Mouse (Mus musculus) intestine, embryonic 15.5 days (tissue): Measurements from ENCODE around the gene Prnp. TPM values are rescaled to one million over a fixed set of nuclear protein-coding genes. Genes with fewer than 3 reads are reported as not detected.

Source experiments
- ATAC-seq: fragments of 200-750 bp; cut with Nextera tagmentation; 2 replicates; pipeline ENCODE4 v1.8.0; 2017; ENCODE audit warnings: moderate TSS enrichment, moderate library complexity
- H3K27ac ChIP-seq: fragments of 300-500 bp; sonication (generic); 2 replicates; pipeline ENCODE4 v1.5.1; 2015; ENCODE audit warnings: mild to moderate bottlenecking, inconsistent platforms
- H3K27me3 ChIP-seq: fragments of 300-500 bp; sonication (generic); replicated peaks from 2 replicates; pipeline ENCODE4 v1.6.1; 2015; ENCODE audit warnings: inconsistent platforms
- H3K36me3 ChIP-seq: fragments of 300-500 bp; sonication (generic); 2 replicates; pipeline ENCODE4 v1.6.1; 2015; ENCODE audit warnings: inconsistent platforms
- H3K4me1 ChIP-seq: fragments of 300-500 bp; sonication (generic); replicated peaks from 2 replicates; pipeline ENCODE4 v1.6.1; 2015; ENCODE audit warnings: inconsistent platforms
- H3K4me2 ChIP-seq: fragments of 300-500 bp; sonication (generic); replicated peaks from 2 replicates; pipeline ENCODE4 v1.6.1; 2015; ENCODE audit warnings: mild to moderate bottlenecking, inconsistent platforms
- H3K4me3 ChIP-seq: fragments of 300-500 bp; sonication (generic); replicated peaks from 2 replicates; pipeline ENCODE4 v1.5.1; 2015; ENCODE audit warnings: inconsistent platforms
- H3K9ac ChIP-seq: fragments of 300-500 bp; sonication (generic); 2 replicates; pipeline ENCODE4 v1.6.1; 2015; ENCODE audit warnings: inconsistent platforms
- H3K9me3 ChIP-seq: fragments of 300-500 bp; sonication (generic); 2 replicates; pipeline ENCODE4 v1.6.1; 2016; ENCODE audit warnings: inconsistent platforms
- WGBS: fragments of 180-500 bp; shearing (Covaris S2); methylation state at CpG from one replicate; pipeline ENCODE4 v1.1.7; 2015; 5-methylcytosine and 5-hydroxymethylcytosine counted together
- polyA plus RNA-seq: library from polyadenylated mRNA; unstranded; fragments of >200 nt; fragmentation: Nextera tagmentation; extraction: Ambion mirVana; gene quantifications from 2 replicates; pipeline ENCODE4 v1.2.1, GENCODE M21; 2015

The Prnp gene
- polyA plus RNA-seq = 59.1 and 62.3 TPM in 2 replicates

- Histone ChIP-seq H3K4me1 (0 out of 2 replicates have a peak, but pooled peaks cover 6% of the 10 kb centered on the region), H3K4me3 (peak within 1 kb of the TSS; percentile 71), H3K36me3 (no peaks in the 10 kb centered on the region), H3K9ac (peak within 1 kb of the TSS; percentile 75), H3K4me2 (peak within 1 kb of the TSS; percentile 87), H3K27me3 (no peaks in the 10 kb centered on the region), H3K27ac (peak within 1 kb of the TSS; percentile 75), H3K9me3 (no peaks in the 10 kb centered on the region)
- WGBS = 4% methylated on average over 52 of the region's 52 CpGs
- ATAC-seq = peak; percentile 97
Measured at GRCm38 (mm10) chr2:131909683-131910572, at the start of gene Prnp, which contains the start of gene Prn. TSS of gene Prnp (plus strand) at chr2:131909928. TSS of gene Prn (plus strand) at chr2:131909957.

- no peaks in the 10 kb centered on the region for H3K4me1 ChIP-seq
- no peaks in the 10 kb centered on the region for H3K27me3 ChIP-seq
- no peaks in the 10 kb centered on the region for H3K36me3 ChIP-seq
- H3K9ac ChIP-seq = no peak overlapping the region
- H3K9me3 ChIP-seq = no peaks in the 10 kb centered on the region
- WGBS = 61% methylated on average over 3 of the region's 3 CpGs
- H3K27ac ChIP-seq = no peak overlapping the region
- ATAC-seq = no peak
- no peak overlapping the region for H3K4me2 ChIP-seq
- no peak overlapping the region for H3K4me3 ChIP-seq
Measured at GRCm38 (mm10) chr2:131862617-131863275, 47.0 kb upstream of the Prnp start.

- no peak for ATAC-seq
- Histone ChIP-seq H3K9me3 (no peaks in the 10 kb centered on the region), H3K4me2 (no peak overlapping the region), H3K27ac (no peak overlapping the region), H3K4me3 (no peak overlapping the region), H3K4me1 (no peaks in the 10 kb centered on the region), H3K27me3 (no peaks in the 10 kb centered on the region), H3K9ac (no peak overlapping the region), H3K36me3 (no peaks in the 10 kb centered on the region)
- 66% methylated on average over 3 of the region's 3 CpGs for WGBS
Measured at GRCm38 (mm10) chr2:131863472-131863871, 46.3 kb upstream of the Prnp start.

- no peak overlapping the region for H3K4me2 ChIP-seq
- H3K9ac ChIP-seq = no peak overlapping the region
- no peak overlapping the region for H3K4me3 ChIP-seq
- H3K4me1 ChIP-seq = no peaks in the 10 kb centered on the region
- H3K27me3 ChIP-seq = no peaks in the 10 kb centered on the region
- ATAC-seq = no peak
- H3K36me3 ChIP-seq = no peaks in the 10 kb centered on the region
- WGBS = 84% methylated on average over 2 of the region's 2 CpGs
- no peak overlapping the region for H3K27ac ChIP-seq
- no peaks in the 10 kb centered on the region for H3K9me3 ChIP-seq
Measured at GRCm38 (mm10) chr2:131864262-131864796, 45.4 kb upstream of the Prnp start.

- Histone ChIP-seq H3K9me3 (no peaks in the 10 kb centered on the region), H3K9ac (no peak overlapping the region), H3K27ac (no peak overlapping the region), H3K27me3 (no peaks in the 10 kb centered on the region), H3K36me3 (no peaks in the 10 kb centered on the region), H3K4me2 (no peak overlapping the region), H3K4me3 (no peak overlapping the region), H3K4me1 (no peaks in the 10 kb centered on the region)
- ATAC-seq = no peak
Measured at GRCm38 (mm10) chr2:131866676-131867075, 43.1 kb upstream of the Prnp start.

GRCm38 (mm10) chr2:131868983-131869382, 40.7 kb upstream of the Prnp start:
- H3K27ac ChIP-seq = no peak overlapping the region
- no peak overlapping the region for H3K4me2 ChIP-seq
- H3K36me3 ChIP-seq = no peaks in the 10 kb centered on the region
- H3K9me3 ChIP-seq = no peaks in the 10 kb centered on the region
- no peak overlapping the region for H3K4me3 ChIP-seq
- 76% methylated on average over 5 of the region's 5 CpGs for WGBS
- H3K27me3 ChIP-seq = no peaks in the 10 kb centered on the region
- H3K9ac ChIP-seq = no peak overlapping the region
- no peak for ATAC-seq
- no peaks in the 10 kb centered on the region for H3K4me1 ChIP-seq

GRCm38 (mm10) chr2:131873376-131873775, 36.4 kb upstream of the Prnp start:
- Histone ChIP-seq H3K27ac (no peak overlapping the region), H3K36me3 (no peaks in the 10 kb centered on the region), H3K4me3 (no peak overlapping the region), H3K4me2 (no peak overlapping the region), H3K4me1 (no peaks in the 10 kb centered on the region), H3K9me3 (no peaks in the 10 kb centered on the region), H3K27me3 (no peaks in the 10 kb centered on the region), H3K9ac (no peak overlapping the region)
- no peak for ATAC-seq
- whole genome bisulfite sequencing = 43% methylated on average over 1 of the region's 1 CpGs

- Histone ChIP-seq H3K4me3 (no peak overlapping the region), H3K27ac (no peak overlapping the region), H3K9me3 (no peaks in the 10 kb centered on the region), H3K4me1 (no peaks in the 10 kb centered on the region), H3K27me3 (no peaks in the 10 kb centered on the region), H3K4me2 (no peak overlapping the region), H3K9ac (no peak overlapping the region), H3K36me3 (no peaks in the 10 kb centered on the region)
- ATAC-seq = no peak
- WGBS = 88% methylated on average over 7 of the region's 7 CpGs
Measured at GRCm38 (mm10) chr2:131876551-131877265, 33.0 kb upstream of the Prnp start.

GRCm38 (mm10) chr2:131881766-131882165, 28.0 kb upstream of the Prnp start:
- Histone ChIP-seq H3K9me3 (no peaks in the 10 kb centered on the region), H3K27me3 (no peaks in the 10 kb centered on the region), H3K36me3 (no peaks in the 10 kb centered on the region), H3K4me2 (no peak overlapping the region), H3K4me3 (no peak overlapping the region), H3K4me1 (no peaks in the 10 kb centered on the region), H3K9ac (no peak overlapping the region), H3K27ac (no peak overlapping the region)
- ATAC-seq = no peak
- WGBS = 58% methylated on average over 4 of the region's 4 CpGs

- no peaks in the 10 kb centered on the region for H3K27me3 ChIP-seq
- no peaks in the 10 kb centered on the region for H3K4me1 ChIP-seq
- ATAC-seq = no peak
- H3K36me3 ChIP-seq = no peaks in the 10 kb centered on the region
- no peak overlapping the region for H3K27ac ChIP-seq
- no peaks in the 10 kb centered on the region for H3K9me3 ChIP-seq
- H3K4me2 ChIP-seq = no peak overlapping the region
- H3K4me3 ChIP-seq = no peak overlapping the region
- WGBS = 40% methylated on average over 2 of the region's 2 CpGs
- H3K9ac ChIP-seq = no peak overlapping the region
Measured at GRCm38 (mm10) chr2:131883136-131883535, 26.6 kb upstream of the Prnp start.

GRCm38 (mm10) chr2:131886503-131887160, 23.1 kb upstream of the Prnp start:
- no peaks in the 10 kb centered on the region for H3K27me3 ChIP-seq
- no peak for ATAC-seq
- WGBS = 86% methylated on average over 6 of the region's 6 CpGs

More at GRCm38 (mm10) chr2:131886503-131887160, 23.1 kb upstream of the Prnp start:
- Histone ChIP-seq H3K4me2 (no peak overlapping the region), H3K4me1 (0 out of 2 replicates have a peak, but pooled peaks cover 3% of the 10 kb centered on the region), H3K4me3 (no peak overlapping the region), H3K9ac (no peak overlapping the region), H3K27ac (no peak overlapping the region), H3K36me3 (no peaks in the 10 kb centered on the region), H3K9me3 (no peaks in the 10 kb centered on the region)
